Mouse (Mus musculus) left cerebral cortex, postnatal 4 days (tissue): ENCODE data around the gene Scgb1b30. TPM values are rescaled to one million over a fixed set of nuclear protein-coding genes. Genes with fewer than 3 reads are reported as not detected.
"Not testable (repeated sequence)": the region's sequence is repeated elsewhere in the genome, so short reads cannot be mapped to it uniquely, and the experiment has no call there.

Experiments
- DNase-seq: peaks from one replicate; pipeline ENCODE4 v3.0.0-alpha.2; 2022
- intact Hi-C: fragments of 180-260 bp; cut with DNase I; formaldehyde crosslinking; loops from one replicate; pipeline ENCODE4 v1.15.1; 2025
- total RNA-seq, 2 experiments: library from RNA; stranded (reverse); gene quantifications; 2 replicates each; pipeline ENCODE4 v1.2.3; 2021

The Scgb1b30 gene
- total RNA-seq: not detected

DNA sequence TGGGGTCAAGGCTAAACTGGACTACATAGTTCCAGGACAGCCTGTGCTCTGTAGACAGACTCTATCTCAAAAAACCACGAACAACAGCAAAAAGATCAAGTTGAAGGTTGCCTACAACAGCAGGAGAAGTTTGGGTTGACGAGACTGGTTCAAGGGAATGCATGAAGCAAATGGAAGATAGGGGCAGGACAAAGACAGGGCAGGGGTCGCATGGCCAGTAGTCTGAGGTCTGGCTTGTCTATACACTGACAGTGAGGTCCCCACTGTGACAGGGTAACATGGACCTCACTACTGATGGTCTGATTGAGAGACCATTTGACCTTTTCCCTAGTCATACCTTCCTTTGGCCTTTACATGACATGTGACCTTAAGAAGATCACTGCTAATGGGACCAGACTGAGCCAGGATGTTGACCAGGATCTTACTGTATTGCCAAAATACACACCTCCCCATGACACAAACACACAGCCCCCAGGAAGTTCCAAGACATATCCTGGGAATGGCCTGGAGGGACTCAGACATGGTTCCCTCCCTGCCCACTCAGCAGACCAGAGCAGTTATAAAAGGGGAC lies at the start of gene Scgb1b30:
Scgb1b30 (plus strand) TSS at position 521 of the 571 bp plus-strand sequence.
- intact Hi-C loops: no loop called here
- DNase-seq: no peak

DNA sequence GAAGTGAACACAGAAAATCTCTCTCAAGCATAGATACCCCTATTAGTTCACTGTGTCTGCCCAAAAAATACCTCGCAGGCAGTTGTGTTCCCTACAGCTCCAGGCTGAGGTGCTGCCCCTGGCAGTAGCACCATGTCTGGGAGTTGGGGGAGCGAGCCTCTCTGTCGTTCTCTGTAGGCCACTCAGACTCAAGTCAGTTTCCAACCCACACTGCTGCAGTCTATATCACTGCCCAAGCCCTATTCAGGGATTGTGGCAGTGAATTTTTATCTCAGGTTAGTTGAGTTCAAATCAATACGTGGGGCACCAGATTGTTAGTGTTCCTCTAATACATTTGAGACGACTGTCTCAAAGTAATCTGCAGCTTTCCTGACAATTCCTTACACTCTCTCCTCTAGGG lies 27.1 kb upstream of the Scgb1b30 start:
- intact Hi-C loops, DNase-seq: not testable (repeated sequence)

DNA sequence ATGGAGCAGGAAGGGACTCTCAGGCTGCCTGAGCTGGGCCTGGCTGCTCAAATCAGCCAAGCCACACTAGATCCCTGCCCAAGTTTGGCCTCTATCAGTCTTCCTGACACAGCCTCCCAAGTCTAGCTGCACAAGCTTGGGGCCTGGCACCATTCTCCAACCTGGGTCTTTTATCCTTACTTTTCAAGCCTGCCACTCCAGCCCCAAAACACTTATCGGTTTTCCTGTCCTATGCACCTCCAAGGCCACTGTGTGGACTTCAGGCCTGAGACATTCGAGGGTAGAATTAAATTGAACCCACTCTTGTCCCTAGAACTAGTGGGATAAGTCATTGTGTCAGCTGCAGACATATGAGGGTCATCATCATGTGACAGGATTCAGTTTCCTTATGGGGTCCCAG lies 4.8 kb downstream of the Scgb1b30 start:
- intact Hi-C loops: no loop called here
- DNase-seq: no peak

DNA sequence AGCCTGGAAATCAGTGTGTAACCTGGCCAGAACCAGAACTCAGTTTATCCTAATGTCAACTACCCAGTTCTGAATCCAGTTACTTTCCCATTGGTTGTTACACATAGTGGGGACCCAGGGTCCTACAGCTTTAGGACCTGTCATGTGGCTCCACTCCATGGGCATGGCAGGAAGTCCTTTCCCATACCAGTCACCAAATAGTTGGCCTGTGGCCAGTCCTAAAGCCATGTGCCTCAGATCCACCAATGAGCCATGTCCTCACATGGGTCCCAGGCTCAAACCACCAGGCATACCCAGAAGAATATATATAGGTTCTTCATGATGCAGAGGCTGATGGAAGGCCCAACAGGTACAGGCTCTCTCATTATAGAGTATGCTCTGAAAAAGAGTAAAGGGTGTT lies 6.0 kb downstream of the Scgb1b30 start:
- DNase-seq: no peak
- intact Hi-C loops: no loop called here

DNA sequence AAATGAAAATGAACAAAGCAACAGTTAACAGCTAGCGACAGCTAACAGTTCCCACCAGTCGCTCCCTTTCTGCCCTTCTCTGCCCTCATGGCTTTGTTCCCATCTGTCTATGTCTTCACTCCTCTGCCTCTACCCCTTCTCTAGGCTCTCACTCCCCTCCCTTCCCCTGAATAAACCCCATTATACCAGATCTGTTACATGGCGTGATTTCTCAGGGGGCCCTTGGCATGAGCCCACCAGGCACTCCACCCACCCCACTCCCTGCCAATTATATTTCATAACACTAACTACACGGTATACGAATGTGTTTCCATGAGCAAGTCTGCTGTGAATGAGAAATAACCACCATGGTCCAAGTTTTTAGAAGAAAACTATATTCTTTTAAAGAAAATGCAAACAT lies 14.0 kb downstream of the Scgb1b30 start:
- intact Hi-C loops: no loop called here
- DNase-seq: no peak

DNA sequence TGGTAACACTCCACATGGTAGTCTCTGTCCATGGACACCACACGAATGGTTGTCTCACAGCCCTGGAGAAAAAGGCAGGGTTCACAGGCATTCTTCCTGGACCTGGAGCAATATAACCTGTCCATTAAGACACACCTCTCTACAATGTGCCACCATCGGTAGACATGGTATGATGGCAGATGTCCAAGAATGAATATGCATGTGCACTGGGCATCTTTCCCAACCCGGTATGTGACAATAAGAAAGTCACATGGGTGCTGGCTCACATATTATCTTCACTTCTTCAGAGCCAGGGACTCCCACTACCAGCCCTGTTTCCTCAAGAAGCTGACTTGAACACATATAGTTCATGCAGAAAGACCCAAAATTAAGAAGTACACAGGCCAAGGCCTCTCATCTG lies 21.4 kb downstream of the Scgb1b30 start:
- intact Hi-C loops: no loop called here

DNA sequence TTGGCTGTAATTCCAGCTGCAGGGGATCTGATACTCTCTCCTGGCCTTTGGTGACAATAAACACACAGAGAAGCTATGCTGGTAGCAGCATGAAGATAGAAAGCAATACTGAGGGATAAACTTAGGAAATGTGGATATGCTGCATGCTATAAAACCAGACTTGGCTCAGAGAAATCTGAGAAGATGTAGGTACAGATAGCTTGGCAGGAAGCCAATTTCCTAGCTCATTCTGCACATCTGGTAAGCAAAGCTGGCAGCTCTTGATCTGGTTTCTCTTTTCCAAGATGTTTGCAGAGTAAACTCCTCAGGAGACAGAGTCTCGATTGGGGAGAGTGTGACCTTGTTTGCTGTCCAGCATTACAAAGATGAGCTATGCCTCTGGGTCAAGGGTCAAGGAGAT lies 25.4 kb downstream of the Scgb1b30 start:
- DNase-seq, intact Hi-C loops: not testable (repeated sequence)

More for the DNA sequence above, 21.4 kb downstream of the Scgb1b30 start:
- DNase-seq: peak; percentile 30

DNA sequence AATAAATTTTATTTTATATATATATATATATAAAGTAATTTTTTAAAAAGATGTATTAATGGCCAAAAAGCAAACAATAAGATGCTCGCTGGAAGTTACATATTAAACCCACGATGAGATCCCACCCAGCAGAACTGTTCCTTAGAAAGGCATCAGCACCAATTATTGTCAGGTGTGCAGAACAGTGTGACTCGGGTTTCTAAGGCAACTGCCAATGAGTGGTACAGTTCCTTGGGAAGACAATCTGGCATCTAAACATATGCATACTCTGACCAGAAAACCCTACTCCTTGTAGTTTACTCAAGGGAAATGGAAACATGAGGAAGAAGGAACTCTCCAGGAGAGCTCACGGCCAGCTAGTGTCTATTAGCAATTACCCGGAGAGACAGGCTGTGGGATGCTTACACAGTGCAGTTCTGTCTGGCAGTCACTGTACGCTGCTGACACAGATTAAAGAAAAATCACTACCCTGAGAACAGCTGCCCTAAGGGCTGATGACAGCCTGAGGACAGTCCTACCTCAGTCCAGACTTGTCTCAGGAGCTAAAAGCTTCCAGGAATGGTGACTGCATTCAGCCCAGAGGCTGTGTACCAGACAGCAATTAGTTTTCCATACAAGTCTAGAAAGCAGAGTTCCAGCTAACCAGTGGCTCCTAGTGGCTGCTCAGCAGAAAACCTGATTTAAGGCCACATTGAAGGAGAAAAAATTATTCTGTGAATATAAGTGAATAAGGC lies 27.9 kb downstream of the Scgb1b30 start:
- no peak for DNase-seq
- intact Hi-C loops: no loop called here

DNA sequence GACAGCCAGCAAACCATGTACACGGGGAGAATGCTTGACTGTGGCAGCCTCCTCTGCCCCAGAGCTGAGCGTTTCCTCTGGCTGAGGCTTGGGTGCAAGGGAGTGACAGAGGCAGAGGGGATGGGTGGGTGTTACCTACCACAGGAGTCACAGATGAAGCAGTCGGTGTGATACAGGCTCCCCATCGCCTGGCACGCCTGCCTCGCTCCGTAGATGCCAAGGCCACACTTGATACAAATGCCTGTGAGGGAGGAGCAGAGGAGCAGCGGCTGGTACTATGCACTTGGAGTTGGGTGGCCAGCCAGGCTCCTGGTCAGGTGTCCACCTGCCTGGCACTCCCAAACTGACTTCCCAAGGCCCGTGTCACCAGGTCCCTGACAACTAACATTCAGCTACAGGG lies 30.1 kb downstream of the Scgb1b30 start:
- intact Hi-C loops: no loop called here

DNA sequence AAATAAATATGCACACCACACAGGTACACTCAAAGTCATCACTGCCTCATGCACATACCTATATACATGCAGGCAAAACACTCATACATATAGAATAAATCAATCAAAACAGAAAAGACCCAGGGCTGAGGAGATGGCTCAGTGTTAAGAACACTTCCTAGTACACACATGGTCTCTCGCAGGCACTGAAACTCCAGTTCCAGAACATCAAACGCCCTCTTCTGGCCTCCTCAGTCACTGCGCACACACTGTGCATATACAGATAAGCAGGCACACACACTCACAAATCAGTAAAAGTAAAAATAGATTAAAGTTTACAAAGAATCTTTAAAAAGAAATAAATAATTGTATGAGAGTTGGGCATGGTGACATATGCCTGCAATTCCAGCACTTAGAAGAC lies 31.1 kb downstream of the Scgb1b30 start:
- intact Hi-C loops: no loop called here

More for the DNA sequence above, 30.1 kb downstream of the Scgb1b30 start:
- no peak for DNase-seq

DNA sequence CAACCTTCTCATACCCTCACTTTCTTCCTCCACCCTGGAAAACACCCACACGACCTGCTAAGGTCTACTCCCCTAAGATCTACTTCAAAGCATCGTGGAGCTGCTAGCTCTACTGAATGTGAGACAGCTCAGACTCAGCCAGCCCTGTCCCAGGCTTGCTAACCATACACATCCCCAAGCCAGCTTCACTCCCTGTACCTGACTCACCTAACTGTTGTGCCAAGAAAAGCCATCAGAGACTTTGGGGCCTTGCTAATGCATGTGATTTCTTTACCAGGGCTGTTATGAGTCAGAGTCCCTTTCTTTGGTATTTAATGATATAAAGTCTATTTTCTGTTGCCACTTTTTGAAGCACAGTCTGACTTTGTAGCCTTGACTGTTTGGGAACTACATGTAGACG lies 35.9 kb downstream of the Scgb1b30 start:
- intact Hi-C loops: no loop called here
- no peak for DNase-seq

More for the DNA sequence above, 31.1 kb downstream of the Scgb1b30 start:
- DNase-seq: no peak

DNA sequence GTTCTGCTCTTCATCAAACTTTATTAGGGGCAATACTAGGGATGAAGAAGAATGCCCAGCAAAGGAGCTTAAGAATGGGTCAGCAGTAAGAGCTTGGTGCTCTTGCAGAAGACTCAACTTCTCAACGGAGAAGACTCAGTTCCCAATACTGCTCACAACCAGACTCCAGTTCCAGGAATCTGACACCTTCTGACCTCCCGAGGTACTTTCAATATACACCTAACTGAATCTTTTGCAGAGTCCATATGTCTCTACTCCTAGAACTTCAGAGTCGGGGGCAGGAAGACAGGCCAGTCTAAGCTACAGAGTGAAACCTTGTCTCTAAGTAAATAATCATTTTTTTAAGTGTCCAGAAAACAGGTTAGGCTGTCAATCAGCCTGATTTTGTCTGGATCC lies 36.7 kb downstream of the Scgb1b30 start:
- intact Hi-C loops: no loop called here
- no peak for DNase-seq

DNA sequence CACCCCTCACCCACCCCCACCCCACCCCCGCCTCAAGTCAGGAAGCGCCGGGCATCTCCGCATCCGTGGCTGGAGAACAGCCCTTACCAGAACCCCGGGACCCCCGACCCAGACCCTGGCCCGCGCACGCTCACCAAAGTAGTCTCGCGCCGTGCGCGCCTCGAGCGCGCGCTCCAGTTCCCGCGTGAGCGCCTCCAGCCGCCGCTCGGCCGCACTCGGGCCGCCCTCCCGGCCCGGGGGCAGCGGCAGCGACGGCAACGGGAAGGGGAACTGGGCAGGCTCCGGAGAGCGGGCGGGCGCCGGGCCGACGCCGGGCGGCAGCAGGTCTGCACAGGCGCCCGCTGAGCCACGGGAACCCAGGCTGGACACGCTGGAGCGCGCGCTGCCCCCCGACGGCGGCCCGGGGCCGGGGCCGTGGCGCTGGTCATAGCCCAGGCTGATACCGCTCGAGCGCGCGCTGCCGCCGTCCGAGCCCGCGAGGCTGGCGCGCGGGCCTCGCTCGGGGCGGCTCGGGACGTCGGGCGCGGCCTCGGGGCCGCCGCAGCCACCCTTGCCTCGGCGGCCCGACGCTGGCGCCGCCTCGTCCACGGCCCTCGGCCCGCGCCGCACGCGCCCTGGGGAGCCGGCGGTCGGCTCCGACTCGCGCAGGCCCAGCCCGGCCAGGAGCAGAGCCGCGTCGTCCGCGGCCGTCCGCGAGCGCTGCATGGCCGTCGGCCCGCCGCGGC lies 37.3 kb downstream of the Scgb1b30 start:
- peak; percentile 66 for DNase-seq
- intact Hi-C loops: no loop called here

DNA sequence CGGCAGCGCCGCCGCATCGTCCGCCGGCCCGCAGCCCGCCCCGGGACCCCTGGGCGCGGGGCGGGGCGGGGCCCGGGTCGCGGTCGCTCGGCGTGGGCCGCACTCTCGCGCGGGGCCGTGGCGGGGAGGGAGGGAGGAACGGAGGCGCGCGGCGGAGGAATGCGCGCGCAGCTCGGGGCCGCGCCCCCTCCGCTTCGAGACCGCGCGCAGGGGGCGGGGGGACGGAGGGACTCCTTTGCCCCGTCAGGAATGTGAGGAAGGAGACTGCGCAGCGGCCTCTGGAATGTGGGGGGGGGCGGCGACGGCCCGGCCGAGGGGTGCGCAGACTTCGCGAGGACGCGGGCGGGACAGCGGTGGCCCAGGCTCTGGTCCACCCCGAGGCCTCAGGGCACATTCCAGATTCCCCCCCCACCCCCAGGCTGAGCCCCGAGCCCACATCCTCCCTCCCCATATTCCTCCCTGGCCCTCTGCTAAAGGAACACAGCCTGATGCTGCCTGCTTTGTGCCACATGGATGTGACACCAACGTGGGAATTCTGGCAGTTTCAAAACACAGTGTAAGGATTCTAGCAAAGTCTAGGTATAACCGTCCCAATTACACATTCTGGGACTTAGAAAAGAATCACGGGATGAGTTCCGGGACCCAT lies 38.0 kb downstream of the Scgb1b30 start, which contains the start of gene Wtip:
Wtip (minus strand) TSS at position 152 of the 646 bp plus-strand sequence.
- intact Hi-C loops: no loop called here
- peak; percentile 81 for DNase-seq

DNA sequence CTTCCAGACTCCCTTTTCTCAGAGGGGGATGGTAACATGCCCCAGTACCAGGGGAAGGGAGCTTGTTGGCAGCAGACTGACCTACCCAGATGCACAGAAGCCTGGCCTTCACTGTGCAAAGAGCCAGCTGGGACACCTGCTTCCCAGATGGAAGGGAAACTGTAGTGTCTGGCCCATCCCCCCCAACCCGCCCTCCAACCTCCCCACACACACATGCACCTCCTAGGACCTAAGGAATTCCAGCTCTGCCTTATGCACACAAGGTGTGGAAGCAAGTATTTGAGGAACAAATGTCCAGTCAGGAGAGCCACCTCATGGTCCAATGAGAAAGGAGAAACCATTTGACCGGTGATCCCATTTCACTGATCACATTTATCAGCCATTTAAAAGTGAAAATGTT lies 39.1 kb downstream of the Scgb1b30 start:
- intact Hi-C loops: no loop called here
- DNase-seq: peak; percentile 25

DNA sequence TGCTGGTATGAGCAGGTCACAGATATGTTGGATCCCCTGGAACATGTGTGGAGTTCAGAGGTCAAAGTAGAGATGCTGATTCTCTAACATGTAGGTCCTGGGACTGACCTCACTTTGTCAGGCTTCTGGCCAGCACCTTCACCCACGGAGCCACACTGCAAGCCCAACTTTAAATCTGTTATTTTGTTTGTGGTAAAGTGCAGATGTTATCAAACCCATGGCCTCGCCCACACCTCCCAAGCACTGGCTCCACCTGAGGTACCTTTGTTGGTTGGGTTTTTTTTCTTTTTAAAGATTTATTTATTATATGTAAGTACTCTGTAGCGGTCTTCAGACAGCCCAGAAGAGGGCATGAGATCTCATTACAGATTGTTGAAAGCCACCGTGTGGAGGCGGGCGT lies 44.3 kb downstream of the Scgb1b30 start:
- intact Hi-C loops: no loop called here
- no peak for DNase-seq

DNA sequence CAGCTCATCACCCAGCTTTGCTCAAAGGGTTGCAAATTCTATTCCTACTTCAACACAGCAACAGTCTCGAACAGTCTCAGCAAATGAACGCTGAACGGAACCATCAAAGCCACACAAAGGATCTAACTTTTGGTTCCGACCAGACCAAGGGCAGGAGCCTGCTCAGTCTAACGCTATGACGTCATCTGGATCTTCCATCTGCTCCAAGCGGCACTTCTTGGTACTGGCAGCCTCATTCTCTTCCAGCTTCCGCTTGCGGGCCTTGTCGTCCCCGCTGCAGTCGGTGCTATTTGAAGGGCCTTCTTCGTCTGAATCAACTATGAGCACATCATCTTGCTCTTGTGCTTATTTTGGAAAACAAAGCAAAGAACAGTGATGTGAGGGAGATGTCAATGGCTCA lies 45.9 kb downstream of the Scgb1b30 start:
- intact Hi-C loops: no loop called here
- no peak for DNase-seq

DNA sequence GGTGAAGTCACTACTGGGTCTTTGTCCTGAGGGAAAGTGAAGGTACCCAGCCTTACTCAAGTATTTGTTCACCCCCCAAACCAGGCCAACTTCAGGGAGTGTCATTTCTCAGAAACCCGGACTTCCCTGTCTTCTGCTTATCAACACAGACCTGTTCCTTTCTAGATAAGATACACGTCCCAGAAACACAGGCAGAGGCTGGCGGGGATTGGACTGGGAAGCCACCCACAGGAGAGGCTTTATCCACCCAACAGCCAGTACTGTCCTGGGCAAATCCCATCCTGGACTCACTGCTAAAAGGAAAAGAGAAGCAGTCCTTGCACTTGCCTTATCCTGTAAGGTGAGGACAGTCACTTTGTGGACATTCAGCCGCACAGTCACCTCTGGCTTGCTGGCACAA lies 52.0 kb downstream of the Scgb1b30 start:
- no peak for DNase-seq
- intact Hi-C loops: no loop called here
